Mouse (Mus musculus) lung, adult 2 months (tissue): ENCODE results near the gene Ifit1bl1. TPM values are rescaled to one million over a fixed set of nuclear protein-coding genes. Genes with fewer than 3 reads are reported as not detected.

Experiments used
- DNase-seq: peaks from one replicate; pipeline ENCODE4 v3.0.0; 2022
- H3K4me1 ChIP-seq: fragments of 200-500 bp; 2 replicates; pipeline ENCODE4 v1.6.1; 2011; ENCODE audit warnings: low read length; ENCODE audit not compliant: control insufficient read depth, insufficient read depth
- H3K4me3 ChIP-seq: fragments of 200-500 bp; replicated peaks from 2 replicates; pipeline ENCODE3; 2011; ENCODE audit warnings: low read depth, mild to moderate bottlenecking, control low read depth, low read length; ENCODE audit errors: extremely low read depth
- CTCF ChIP-seq: fragments of 200-500 bp; IDR thresholded peaks from 2 replicates; pipeline ENCODE4 v1.5.1; 2011; ENCODE audit warnings: mild to moderate bottlenecking, low read length, control low read depth; ENCODE audit not compliant: insufficient read depth
- POLR2A ChIP-seq: fragments of 200-500 bp; IDR thresholded peaks from 2 replicates; pipeline ENCODE4 v1.6.1; 2011; ENCODE audit warnings: low read depth, mild to moderate bottlenecking, control low read depth, low read length, borderline replicate concordance; ENCODE audit errors: extremely low read depth
- WGBS: fragments of 180-500 bp; shearing (Covaris S2); methylation state at CpG from one replicate; pipeline ENCODE4 v1.1.7; 2018; 5-methylcytosine and 5-hydroxymethylcytosine counted together
- polyA plus RNA-seq: library from polyadenylated mRNA; depleted of rRNA; stranded (reverse); fragments of >200 nt; gene quantifications from 2 replicates; pipeline ENCODE4 v1.2.3, GENCODE M21; 2012

Ifit1bl1 gene
- polyA plus RNA-seq, 1 experiment: 1.1 TPM

DNA sequence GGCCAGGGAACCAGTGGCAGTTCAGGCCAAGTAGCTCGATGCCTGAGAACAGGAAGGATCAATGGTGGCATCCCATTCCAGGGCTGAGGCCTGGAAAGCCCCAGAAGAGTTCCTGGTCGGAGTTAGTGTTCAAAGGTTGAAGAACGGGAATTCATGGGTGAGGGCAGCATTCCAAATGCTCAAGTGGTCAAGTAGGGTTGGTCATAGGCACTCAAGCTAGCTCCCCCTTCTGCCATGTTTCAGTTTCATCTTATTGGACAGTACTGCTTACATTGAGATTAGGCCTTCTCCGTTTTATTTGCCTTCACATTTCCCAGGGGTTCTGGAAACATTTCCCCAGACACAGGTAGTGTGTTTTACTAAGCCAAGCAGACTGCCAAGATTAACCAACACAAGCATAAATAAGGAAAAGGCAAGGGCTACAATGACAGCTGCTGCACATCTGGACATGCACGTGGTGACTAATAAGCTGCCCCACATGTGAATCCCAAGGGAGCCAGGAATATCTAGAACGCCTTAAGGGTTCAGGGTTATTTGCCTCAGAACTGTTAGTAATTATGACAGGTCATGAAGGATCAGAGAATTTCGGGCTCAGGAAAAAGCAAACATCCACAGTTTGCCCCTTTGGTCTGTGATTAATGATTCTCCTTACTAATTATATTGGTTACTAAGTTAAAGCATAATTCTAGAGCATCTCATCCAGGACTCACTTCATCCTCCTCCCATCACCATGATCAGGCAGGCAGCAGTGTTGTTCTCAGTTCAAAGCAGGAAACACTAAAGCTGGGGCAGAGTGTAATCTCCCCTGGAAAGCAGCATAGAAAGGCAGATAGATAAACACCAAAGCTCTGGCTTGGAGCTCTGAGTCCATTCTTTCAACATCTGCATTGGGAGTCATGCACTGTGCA lies 32.5 kb downstream of the Ifit1bl1 start:
- WGBS: 54% methylated on average over 7 of the region's 7 CpGs
- no peak for DNase-seq
- H3K4me3 ChIP-seq: no peak overlapping the region
- H3K4me1 ChIP-seq: no peaks in the 10 kb centered on the region; the same call in none of the 2 replicates
- TF ChIP-seq CTCF: no peak
- TF ChIP-seq POLR2A: no peak

- no peak overlapping the region for H3K4me3 ChIP-seq
- DNase-seq: no peak
Observed at GRCm38 (mm10) chr19:34566178-34566784, 35.5 kb downstream of the Ifit1bl1 start.

GRCm38 (mm10) chr19:34562556-34562955 lies 39.2 kb downstream of the Ifit1bl1 start:
- H3K4me3 ChIP-seq: no peak overlapping the region
- no peak for DNase-seq
- no peaks in the 10 kb centered on the region for H3K4me1 ChIP-seq
- TF ChIP-seq CTCF (no peak), POLR2A (no peak)

More at GRCm38 (mm10) chr19:34566178-34566784, 35.5 kb downstream of the Ifit1bl1 start:
- TF ChIP-seq CTCF (no peak), POLR2A (no peak)
- WGBS: 100% methylated on average over 1 of the region's 1 CpGs
- H3K4me1 ChIP-seq: no peaks in the 10 kb centered on the region; the same call in none of the 2 replicates

- TF ChIP-seq CTCF: no peak
- no peak for TF ChIP-seq POLR2A
- no peak for DNase-seq
- Histone ChIP-seq H3K4me1 (peaks cover 11% of the 10 kb centered on the region), H3K4me3 (no peak overlapping the region)
- WGBS: 39% methylated on average over 3 of the region's 3 CpGs
Observed at GRCm38 (mm10) chr19:34556621-34557020, 45.1 kb downstream of the Ifit1bl1 start.

DNA sequence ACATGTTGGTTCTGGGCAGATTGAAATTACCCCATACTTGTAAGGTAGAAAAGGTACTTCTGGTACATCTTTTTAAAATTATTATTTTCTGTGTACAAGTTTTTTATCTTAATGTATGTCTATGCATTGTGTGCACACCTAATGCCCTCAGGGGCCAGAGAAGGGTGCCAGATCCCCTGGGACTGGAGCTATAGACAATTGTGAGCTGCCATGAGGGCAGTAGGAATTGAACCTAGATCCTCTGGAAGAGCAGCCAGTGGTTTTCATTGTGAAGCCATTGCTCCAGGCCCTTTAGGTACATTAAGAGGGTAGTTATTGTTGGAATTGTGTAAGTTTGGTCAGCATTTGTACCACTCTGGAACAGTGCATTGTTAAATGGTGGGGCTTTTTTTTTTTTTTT lies 47.7 kb downstream of the Ifit1bl1 start:
- no peak for DNase-seq
- no peak overlapping the region for H3K4me3 ChIP-seq
- H3K4me1 ChIP-seq: peaks cover 12% of the 10 kb centered on the region
- TF ChIP-seq CTCF: no peak
- TF ChIP-seq POLR2A: no peak

DNA sequence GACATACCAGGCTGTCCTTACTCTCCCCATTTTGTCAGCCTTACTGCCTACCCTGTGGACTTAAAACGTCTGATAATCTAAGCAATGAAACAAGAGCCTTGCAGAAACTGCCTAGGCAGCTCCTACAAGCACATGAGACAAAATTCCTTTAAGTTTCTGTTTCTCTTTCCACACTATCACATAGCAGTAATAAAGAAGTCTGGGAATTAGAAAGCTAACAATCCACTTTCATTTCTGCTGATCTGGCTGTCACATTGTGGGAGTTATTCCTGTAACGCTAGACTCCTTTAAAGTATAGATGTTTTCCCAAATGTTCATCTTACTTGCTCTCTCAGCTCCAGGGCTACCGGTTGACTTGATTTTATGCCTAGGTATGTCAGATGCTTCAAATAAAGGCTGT lies 48.2 kb downstream of the Ifit1bl1 start:
- WGBS: 27% methylated on average over 3 of the region's 3 CpGs
- peaks cover 12% of the 10 kb centered on the region for H3K4me1 ChIP-seq

DNA sequence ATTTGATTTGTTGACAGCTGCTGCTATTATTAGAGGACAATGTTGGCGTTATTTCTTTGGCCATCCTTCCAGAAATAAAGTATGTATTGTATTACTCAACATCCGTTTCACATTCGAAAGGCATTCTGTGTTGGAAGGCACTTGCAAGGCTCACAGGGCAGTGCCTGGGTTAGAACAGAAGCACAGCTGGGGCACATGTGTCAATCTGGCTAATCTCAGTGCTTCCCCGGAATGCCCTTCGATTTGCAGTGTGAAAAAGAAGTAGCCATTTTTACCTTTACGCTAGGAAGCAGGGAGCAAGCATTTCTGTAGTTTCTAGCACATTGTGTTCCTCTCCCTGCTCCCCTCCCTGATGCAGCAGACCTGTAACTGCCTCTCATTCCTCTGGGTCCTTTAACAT lies 48.7 kb downstream of the Ifit1bl1 start:
- H3K4me1 ChIP-seq: peaks cover 12% of the 10 kb centered on the region
- 12% methylated on average over 6 of the region's 6 CpGs for WGBS
- no peak for DNase-seq
- no peak for TF ChIP-seq CTCF
- peak; percentile 35; the same call in 1 of the 2 replicates for TF ChIP-seq POLR2A
- no peak overlapping the region for H3K4me3 ChIP-seq

More for the DNA sequence above, 48.2 kb downstream of the Ifit1bl1 start:
- TF ChIP-seq CTCF (no peak), POLR2A (no peak)
- DNase-seq: no peak
- H3K4me3 ChIP-seq: no peak overlapping the region

- no peak for TF ChIP-seq POLR2A
- no peak for TF ChIP-seq CTCF
- 27% methylated on average over 5 of the region's 5 CpGs for WGBS
- Histone ChIP-seq H3K4me1 (peaks cover 12% of the 10 kb centered on the region), H3K4me3 (no peak overlapping the region)
- DNase-seq: peak; percentile 39
Observed at GRCm38 (mm10) chr19:34551981-34552380, 49.8 kb downstream of the Ifit1bl1 start.

DNA sequence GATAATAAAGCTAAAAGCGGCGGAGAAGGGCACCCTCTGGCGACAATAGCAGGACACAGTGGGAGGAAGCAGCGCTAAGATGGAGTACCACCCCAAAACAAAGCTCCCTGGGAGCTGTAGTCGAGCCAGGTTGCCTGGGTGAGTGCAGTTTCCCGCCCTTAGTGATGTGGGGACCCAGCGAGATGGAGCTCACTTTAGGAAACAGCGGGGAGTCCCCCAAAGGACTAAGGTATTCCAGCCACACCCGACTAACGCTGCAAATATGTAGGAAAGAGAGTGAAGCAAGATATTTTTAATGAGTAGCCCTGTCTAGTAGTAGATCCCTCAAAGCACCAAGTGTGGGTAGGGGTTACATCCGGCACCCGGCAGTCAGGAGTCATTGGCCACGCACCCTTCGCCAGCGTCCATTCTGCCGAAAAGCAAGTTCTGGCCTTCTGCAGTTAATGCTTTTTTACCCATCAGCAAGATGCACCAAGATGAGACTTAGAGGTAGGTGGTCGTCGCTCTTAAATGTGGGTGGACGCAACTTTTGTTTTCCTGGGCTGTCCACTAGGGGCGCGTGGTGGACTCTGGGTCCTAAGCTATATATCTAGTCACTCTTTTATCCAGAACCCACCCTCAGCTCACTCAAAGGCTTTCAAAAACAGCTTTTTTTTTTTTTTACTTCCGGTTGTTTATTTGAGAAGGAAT lies 51.1 kb downstream of the Ifit1bl1 start, which contains the start of gene Ifit2:
Ifit2 (plus strand) TSS at position 161 of the 690 bp plus-strand sequence.
- Histone ChIP-seq H3K4me1 (peaks cover 12% of the 10 kb centered on the region), H3K4me3 (peak within 1 kb of the TSS; percentile 88)
- DNase-seq: peak; percentile 57
- 1% methylated on average over 22 of the region's 22 CpGs for WGBS
- TF ChIP-seq CTCF (peak; percentile 68), POLR2A (peak; percentile 48; the same call in 1 of the 2 replicates)
